Mouse (Mus musculus): ENCODE results near the gene Scml4. TPM values are rescaled to one million over a fixed set of nuclear protein-coding genes. Genes with fewer than 3 reads are reported as not detected.
A peak's percentile ranks its signal among the peaks of the same experiment; 100 is the strongest.

Scml4 gene
- total RNA-seq, 2 experiments from 2014 or later: 6.1 to 6.4 TPM

DNA sequence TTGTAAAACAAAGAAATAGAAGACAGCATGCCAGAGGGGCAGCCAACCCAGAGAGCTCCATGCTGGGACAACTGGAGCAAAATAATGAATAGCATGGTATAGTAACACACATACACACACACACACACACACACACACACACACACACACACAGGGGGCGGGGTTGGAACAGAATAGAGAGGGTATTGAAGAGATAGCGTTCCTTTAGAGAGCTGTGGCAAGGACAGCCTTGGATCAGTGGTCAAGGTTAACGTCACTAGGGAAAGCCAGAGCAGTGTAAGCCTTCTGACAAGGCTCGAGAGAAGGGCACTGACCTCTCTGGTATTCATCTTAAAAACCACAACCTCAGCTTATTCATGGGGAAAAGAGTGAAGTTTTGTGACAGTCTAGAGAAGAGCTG, 124.7 kb downstream of the Scml4 start:
- DNase-seq (ENCODE audit: low spot score in 2 of 2): peak in 1 of 2 experiments; percentile 30

GRCm38 (mm10) chr10:42987594-42988052, 127.5 kb downstream of the Scml4 start:
- DNase-seq (ENCODE audit: low spot score in 2 of 2): peak in 1 of 2 experiments; percentile 24

DNA sequence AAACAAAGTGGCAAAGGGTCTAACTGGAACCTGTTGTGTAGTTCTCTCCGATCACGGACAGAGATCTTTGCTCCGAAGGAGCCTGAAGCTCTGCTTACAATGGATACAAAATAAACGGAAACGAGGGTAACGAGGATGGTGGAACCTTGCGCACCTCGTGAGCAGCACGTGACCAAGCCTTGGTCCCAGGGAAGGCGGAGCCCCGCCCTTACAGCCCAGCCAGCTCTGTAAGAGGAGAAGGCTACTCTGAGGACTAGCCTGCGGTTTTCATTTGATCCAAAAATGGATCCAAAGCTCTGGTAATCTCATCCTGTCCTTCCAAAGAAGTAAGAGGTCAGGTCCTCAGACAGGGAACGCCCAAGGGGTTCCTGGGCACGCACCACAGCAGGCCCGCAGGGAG, 128.5 kb downstream of the Scml4 start:
- no peak for DNase-seq (ENCODE audit: low spot score in 2 of 2)

DNA sequence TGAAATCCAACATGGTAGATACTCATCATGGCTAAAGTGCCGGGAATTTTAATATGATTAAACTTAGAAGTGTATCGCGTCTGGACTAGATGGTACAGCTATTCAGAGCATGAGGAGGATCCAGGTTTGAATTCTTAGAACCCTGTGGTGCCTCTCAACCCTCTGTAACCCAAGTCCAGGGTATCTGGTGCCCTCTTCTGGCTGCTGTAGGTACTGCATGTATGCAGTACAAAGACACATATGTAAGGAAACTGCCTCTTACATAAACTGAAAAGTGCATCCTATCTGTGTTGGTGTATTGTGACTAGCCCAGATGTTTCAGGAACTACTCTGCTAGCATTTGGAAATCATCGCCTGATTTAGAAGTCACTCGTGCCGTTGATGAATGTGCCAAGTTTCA, 129.7 kb downstream of the Scml4 start:
- DNase-seq (ENCODE audit: low spot score in 2 of 2): no peak

- DNase-seq (ENCODE audit: low spot score in 2 of 2): no peak
These were observed 130.8 kb downstream of the Scml4 start for GRCm38 (mm10) chr10:42991018-42991417.

DNA sequence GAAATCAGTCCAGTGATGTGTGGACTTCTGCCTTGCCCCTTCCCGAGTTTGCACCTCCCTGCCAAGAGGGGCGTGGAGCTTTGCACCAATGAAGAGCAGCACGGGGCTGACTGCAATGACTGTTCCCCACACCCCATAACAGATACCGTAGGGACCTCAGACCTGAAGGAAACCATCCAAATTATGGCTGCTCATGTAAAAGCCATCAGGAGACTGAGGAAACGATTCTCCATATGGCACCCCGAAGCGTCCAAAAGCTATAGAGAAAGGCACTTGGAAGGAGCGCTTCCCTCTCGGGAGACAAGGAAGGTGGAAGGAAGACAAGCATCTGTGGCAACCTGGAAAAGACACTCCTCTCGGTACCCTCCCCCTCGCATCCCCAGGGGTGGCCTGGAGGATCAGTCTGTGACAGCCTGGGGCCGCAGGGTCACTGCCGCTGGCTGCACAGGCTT, 134.2 kb downstream of the Scml4 start:
- DNase-seq (ENCODE audit: low spot score in 2 of 2): no peak

DNA sequence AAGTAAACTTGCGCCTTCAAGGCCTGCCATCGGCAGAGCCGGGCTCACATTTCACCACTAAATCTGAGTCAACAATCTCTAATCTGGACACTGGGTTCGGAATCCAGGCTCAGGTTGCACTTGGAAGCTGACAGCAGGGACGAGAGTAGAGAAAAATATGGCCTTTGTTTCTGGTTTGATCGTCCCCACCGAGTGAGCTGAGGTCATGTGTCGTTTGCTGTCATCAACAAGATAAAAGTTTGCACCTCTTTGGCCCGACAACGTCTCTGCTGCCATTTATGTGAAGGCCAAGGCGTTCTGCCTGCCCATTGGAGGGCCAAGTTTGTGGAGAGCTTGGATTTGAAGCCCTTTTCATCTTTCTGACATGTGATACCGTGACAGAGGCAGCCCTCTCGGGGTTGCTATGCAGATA, 135.3 kb downstream of the Scml4 start:
- DNase-seq (ENCODE audit: low spot score in 2 of 2): no peak

DNA sequence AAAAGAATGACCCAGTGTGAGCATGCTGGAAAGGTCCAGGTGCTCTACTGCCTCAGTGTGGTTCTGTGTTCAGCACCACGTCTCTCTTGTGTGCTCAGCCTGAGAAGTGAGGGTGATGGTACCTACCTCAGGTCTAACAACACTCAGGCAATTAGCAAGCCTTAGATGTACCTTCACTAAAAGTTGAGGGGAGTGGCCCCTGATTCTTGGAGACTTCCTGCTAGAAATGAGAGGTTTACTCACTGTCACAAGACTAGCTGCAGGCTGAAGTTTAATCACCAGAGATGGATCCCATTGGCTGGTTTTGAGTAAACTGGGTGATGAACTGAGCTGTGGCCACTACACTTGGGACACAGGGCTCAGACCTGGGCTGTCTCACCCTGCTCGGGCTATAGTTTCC, 137.1 kb downstream of the Scml4 start:
- DNase-seq (ENCODE audit: low spot score in 2 of 2): no peak

- DNase-seq (ENCODE audit: low spot score in 2 of 2): no peak
These were observed 139.2 kb downstream of the Scml4 start for GRCm38 (mm10) chr10:42999324-42999723.

- no peak for DNase-seq (ENCODE audit: low spot score in 2 of 2)
These were observed 141.3 kb downstream of the Scml4 start for GRCm38 (mm10) chr10:43001433-43001832.

DNA sequence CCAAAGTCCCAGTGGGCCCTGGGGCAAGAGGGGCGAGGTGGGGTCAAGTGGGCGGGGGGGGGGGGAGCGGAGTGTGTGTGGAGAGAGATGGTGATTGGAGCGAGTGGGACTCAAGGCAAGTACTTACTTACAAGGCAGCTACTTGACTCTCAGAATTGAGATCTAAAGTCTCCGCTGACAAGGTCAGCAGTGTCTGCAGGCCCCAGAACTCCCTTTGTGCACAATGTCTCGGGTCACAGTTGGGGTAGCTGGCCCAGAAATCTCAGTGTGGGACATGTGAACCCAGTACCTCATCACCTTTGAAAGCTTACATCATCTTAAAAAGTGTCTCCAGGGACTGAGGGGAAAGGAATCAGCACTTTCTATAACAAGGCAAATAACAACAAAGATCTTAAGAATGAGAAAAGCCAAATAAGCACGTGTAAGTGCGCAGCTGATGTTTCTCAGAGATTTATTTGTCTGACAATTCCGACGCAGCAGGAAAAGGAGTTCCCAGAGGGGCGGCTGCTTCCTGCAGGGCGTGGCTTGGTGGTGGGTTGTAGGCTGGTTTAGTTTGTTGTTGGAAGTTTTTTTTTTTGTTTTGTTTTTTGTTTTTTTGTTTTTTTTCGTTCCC, 142.0 kb downstream of the Scml4 start:
- DNase-seq (ENCODE audit: low spot score in 2 of 2): no peak

DNA sequence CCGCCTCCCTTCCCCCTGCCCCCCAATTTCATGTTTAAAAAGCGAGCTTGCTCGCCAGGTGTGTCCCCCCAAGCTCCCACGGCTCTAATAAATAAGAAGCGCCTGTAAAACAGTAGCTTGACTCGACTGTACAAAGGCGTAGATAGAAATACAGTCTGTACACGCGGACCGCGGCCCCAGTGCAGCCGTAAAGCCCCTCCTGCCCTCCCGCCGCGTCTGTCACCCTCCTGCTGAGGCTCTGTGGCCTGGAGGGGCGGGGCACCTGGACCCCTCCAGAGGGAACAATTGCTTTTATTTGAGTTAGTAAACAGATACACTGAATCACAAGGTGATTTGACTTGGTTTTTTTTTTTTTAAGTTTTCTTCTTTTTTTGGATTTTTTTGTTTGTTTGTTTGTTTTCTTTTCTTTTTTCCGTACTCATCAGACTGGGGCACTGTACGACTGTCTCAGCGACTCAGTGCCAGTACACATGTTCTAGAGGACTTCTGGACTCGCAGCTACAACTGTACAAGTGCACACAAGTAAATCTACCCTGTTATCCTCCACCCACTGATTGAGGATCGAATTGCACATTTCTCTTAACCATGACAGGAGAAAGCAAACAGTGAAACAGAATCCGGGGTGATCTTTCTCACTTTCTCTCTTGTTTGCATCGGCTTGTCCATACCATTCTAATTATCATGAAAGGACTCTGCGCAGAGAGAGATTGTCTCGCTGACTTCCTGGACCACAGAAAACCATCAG, 142.7 kb downstream of the Scml4 start:
- DNase-seq (ENCODE audit: low spot score in 2 of 2): no peak

- no peak for DNase-seq (ENCODE audit: low spot score in 2 of 2)
These were observed 143.2 kb downstream of the Scml4 start for GRCm38 (mm10) chr10:43003466-43003757.

DNA sequence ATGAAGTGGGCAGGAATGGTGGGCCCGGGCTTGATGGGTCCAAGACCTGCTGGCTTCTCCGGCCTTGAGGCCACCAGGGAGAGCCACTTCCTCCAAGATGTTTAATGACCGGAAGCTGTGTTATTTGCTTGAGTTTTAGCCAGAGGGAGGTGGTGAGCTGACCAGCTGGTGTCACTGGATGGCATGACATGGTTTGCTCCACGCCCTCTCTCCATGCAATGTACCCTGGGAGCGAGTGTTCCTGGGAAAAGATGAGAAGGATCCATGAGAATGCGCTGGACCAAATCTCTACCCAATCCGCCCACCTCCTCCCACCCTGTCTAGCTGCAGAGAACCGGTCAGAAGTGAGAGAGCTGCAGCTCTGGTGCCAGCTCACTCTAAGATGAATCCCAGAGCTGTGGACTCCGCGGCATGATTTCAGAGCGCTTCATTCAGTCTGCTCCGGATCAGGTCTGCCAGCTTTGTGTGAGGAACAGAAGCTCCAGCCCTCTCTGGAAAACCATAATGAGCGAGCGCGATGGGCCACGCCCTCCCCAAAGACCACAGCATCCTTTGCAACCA, 144.1 kb downstream of the Scml4 start:
- no peak for DNase-seq (ENCODE audit: low spot score in 2 of 2)

GRCm38 (mm10) chr10:43005031-43005430, 144.9 kb downstream of the Scml4 start:
- no peak for DNase-seq (ENCODE audit: low spot score in 2 of 2)

DNA sequence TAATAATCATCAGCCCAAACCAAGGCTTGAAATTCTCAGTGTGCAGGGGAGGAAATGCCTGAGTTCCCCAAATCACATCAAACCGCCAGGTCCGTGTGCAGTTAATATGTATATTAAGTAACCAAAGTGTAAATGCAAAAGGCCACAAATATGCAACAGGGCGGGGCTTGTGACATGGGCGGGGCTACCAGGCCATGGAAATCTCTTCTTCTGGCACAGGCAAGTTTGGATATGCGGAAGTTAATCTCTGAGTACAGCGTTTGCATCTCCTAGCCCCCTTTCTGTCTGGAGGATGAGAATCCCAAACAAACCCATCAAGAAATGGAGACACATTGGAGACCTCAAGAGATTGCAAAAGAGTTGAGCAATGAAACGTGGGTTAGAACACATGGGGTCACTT, 145.5 kb downstream of the Scml4 start:
- DNase-seq (ENCODE audit: low spot score in 2 of 2): no peak

GRCm38 (mm10) chr10:43006534-43006933, 146.4 kb downstream of the Scml4 start:
- DNase-seq (ENCODE audit: low spot score in 2 of 2): no peak

GRCm38 (mm10) chr10:43008116-43008515, 147.9 kb downstream of the Scml4 start:
- DNase-seq (ENCODE audit: low spot score in 2 of 2): no peak

Measured in adrenal gland, postnatal 4 days (tissue).